Mouse (Mus musculus): ENCODE data around the gene Gm10135. TPM values are rescaled to one million over a fixed set of nuclear protein-coding genes. Genes with fewer than 3 reads are reported as not detected.
A peak's percentile ranks its signal among the peaks of the same experiment; 100 is the strongest.
"Not testable (repeated sequence)": the region's sequence is repeated elsewhere in the genome, so short reads cannot be mapped to it uniquely, and the experiment has no call there.

The Gm10135 gene
- polyA plus RNA-seq, 1 experiment from 2014 or later, result not detected

DNA sequence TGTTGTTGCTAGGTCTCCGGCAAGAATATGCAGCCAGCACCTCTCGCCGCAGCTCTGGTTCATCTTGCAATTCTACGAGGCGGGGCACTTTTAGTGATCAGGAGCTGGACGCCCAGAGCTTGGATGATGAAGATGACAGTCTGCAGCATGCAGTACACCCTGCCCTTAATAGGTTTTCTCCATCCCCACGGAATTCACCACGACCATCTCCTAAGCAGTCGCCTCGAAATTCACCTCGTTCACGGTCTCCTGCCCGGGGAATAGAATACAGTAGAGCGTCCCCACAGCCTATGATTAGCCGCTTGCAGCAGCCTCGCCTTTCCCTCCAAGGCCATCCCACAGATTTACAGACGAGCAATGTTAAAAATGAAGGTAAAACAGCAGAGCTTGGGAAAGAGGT is 17.2 kb downstream of the Gm10135 start:
- H3K27ac ChIP-seq (replicated peaks), result no peak overlapping the region
- H3K4me2 ChIP-seq, result no peak overlapping the region
- no peaks in the 10 kb centered on the region for H3K4me1 ChIP-seq (replicated peaks)
- 85% methylated on average over 17 of the region's 17 CpGs for WGBS
- H3K27me3 ChIP-seq, result no peaks in the 10 kb centered on the region
- H3K9me3 ChIP-seq, result no peaks in the 10 kb centered on the region
- H3K9ac ChIP-seq, result no peak overlapping the region
- no peak overlapping the region for H3K4me3 ChIP-seq
- no peak for ATAC-seq (ENCODE audit: low FRiP score, low read depth)
- H3K36me3 ChIP-seq, result peaks cover 12% of the 10 kb centered on the region

DNA sequence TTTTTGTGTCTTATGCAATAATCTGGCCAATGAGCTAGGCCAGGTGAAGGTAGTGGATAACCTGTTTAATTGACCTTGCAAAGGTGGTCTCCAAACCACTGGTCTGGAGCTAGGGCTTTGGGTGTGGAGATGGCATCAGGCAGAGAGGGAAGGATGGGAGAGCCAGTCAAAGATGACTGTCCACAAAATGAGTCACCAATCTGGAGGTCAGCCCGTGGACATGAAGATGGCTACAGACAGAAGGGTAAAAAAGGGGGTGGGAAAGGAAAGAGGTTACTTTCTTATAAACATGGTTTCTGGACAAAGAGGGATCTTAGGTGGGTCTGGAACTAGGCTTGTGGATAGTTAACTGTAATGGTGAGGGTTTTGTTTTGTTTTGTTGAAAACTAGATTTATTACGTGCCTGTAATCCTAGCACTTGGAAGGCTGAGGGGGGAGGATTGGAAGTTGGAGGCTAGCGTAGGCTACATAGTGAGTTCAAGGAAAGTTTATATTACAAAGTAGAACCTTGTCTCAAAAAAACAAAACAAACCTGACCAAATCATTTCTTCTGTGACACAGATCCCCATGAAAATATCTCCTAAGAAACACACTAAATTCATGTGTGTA is 20.4 kb downstream of the Gm10135 start:
- peaks cover 12% of the 10 kb centered on the region for H3K36me3 ChIP-seq
- no peaks in the 10 kb centered on the region for H3K27me3 ChIP-seq
- H3K9me3 ChIP-seq, result no peaks in the 10 kb centered on the region
- H3K27ac ChIP-seq (replicated peaks), result no peak overlapping the region
- ATAC-seq (ENCODE audit: low FRiP score, low read depth), result no peak
- 96% methylated on average over 3 of the region's 3 CpGs for WGBS
- no peak overlapping the region for H3K4me3 ChIP-seq
- H3K4me2 ChIP-seq, result no peak overlapping the region
- H3K4me1 ChIP-seq (replicated peaks), result no peaks in the 10 kb centered on the region
- no peak overlapping the region for H3K9ac ChIP-seq

DNA sequence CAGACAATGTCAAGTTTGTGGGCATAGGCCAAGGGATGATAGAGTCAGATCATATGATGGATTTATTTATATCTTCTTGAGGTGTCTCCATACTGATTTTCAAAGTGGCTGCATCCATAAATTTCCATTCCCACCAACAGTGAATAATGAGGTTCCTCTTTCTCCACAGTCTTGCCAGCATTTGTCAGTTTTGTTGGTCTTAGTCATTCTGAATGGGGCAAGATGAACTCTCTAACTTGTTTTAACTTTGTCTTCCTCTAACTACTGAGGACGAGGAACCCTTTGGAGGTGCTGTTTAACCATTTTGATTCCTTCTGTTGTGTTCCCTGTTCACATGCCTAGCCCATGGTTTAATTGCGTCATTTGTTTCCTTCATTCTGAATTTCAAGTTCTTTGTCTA is 24.2 kb downstream of the Gm10135 start:
- Histone ChIP-seq H3K4me3 (no peak overlapping the region), H3K4me2 (no peak overlapping the region), H3K27ac (replicated peaks) (no peak overlapping the region), H3K36me3 (peaks cover 9% of the 10 kb centered on the region), H3K9ac (no peak overlapping the region), H3K27me3 (no peaks in the 10 kb centered on the region), H3K9me3 (no peaks in the 10 kb centered on the region), H3K4me1 (replicated peaks) (no peaks in the 10 kb centered on the region)
- WGBS, result 85% methylated on average over 2 of the region's 2 CpGs
- no peak for ATAC-seq (ENCODE audit: low FRiP score, low read depth)

DNA sequence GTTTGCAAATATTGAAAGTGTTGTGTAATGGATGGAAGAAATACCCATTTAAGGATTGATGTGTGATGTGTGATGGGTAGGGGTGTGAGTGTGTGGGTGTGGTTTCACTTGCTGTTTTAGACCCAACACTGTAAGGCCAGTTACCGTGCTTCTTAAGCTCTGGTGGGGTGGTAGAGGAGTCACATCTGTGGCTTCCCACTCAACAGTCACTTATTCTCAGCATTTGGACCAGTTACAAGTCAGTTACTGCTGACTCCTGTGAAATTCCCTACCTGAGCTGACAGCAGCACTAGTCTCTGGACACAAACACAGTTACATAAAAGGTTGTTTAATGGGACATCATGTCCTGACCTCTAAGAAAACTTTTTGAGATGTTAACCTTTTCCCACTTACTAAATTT is 26.4 kb downstream of the Gm10135 start:
- Histone ChIP-seq H3K9ac (no peak overlapping the region), H3K9me3 (no peaks in the 10 kb centered on the region), H3K4me1 (replicated peaks) (no peaks in the 10 kb centered on the region), H3K27ac (replicated peaks) (no peak overlapping the region), H3K4me3 (no peak overlapping the region), H3K4me2 (no peak overlapping the region), H3K27me3 (no peaks in the 10 kb centered on the region), H3K36me3 (peaks cover 9% of the 10 kb centered on the region)
- 84% methylated on average over 1 of the region's 1 CpGs for WGBS
- ATAC-seq (ENCODE audit: low FRiP score, low read depth), result no peak

DNA sequence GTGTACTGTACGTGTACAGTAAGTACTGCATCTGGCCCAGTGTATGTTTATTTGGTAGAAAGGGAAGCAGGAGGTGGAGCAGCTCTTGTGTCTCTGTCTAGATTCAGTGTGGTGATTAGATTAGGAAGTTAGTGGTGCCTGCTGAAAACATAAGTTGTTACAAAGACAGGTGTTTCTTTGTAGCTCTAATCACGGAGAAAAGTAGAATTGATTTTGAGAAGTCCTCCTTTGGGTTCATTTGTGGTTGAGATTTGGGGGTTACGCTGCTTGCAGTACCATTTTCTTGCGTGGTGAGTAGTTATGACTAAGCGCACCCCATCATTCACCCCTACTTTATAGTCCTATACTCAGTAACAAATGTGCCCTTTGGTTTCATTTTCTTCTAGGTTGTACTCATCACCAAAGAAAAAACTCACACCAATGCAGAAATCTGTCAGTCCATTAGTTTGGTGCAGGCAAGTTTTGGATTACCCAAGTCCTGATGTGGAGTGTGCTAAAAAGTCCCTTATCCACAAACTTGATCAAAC is 33.5 kb downstream of the Gm10135 start:
- H3K27ac ChIP-seq (replicated peaks), result no peak overlapping the region
- no peaks in the 10 kb centered on the region for H3K27me3 ChIP-seq
- H3K4me2 ChIP-seq, result no peak overlapping the region
- H3K9ac ChIP-seq, result no peak overlapping the region
- WGBS, result 93% methylated on average over 5 of the region's 5 CpGs
- H3K36me3 ChIP-seq, result no peaks in the 10 kb centered on the region
- H3K4me1 ChIP-seq (replicated peaks), result no peaks in the 10 kb centered on the region
- H3K4me3 ChIP-seq, result no peak overlapping the region
- ATAC-seq (ENCODE audit: low FRiP score, low read depth), result no peak
- no peaks in the 10 kb centered on the region for H3K9me3 ChIP-seq

DNA sequence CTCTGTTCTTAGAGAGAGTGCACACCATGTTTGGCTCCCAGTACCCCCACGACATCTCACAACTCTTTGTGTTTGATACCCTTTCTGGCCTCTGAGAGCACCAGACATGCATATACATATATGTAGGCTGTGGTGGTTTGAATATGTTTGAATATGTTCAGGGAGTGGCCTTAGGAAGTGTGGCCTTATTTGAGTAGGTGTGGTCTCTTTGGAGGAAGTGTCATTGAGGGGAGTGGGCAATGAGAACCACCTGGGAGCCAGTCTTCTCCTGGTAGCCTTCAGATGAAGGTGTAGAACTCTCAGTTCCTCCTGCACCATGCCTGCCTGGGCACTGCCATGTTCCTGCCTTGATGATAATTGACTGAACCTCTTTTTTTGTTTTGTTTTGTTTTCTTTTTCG is 35.2 kb downstream of the Gm10135 start:
- Histone ChIP-seq H3K27ac (replicated peaks) (no peak overlapping the region), H3K9ac (no peak overlapping the region), H3K9me3 (no peaks in the 10 kb centered on the region), H3K4me3 (no peak overlapping the region), H3K27me3 (no peaks in the 10 kb centered on the region), H3K4me2 (no peak overlapping the region), H3K36me3 (no peaks in the 10 kb centered on the region), H3K4me1 (replicated peaks) (no peaks in the 10 kb centered on the region)
- WGBS, result 97% methylated on average over 2 of the region's 2 CpGs
- ATAC-seq (ENCODE audit: low FRiP score, low read depth), result no peak

DNA sequence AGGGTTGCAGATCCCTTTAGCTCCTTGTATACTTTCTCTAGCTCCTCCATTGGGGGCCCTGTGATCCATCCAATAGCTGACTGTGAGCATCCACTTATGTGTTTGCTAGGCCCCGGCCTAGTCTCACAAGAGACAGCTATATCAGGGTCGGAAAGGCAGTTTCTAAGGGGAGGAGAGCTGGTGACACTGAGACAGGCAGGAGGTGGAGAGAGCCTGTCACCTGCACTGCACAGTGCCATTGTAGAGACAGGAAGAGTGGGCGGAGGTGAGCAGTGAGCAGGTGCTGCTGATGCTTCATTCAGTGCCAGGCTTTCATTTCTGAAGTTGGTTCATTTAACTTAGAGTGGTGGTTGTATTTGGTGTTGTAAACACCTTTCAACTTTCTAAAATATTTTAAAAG is 36.1 kb downstream of the Gm10135 start:
- H3K27me3 ChIP-seq; ATAC-seq (ENCODE audit: low FRiP score, low read depth); H3K27ac ChIP-seq (replicated peaks); H3K36me3 ChIP-seq; H3K9ac ChIP-seq; H3K4me1 ChIP-seq (replicated peaks); H3K4me2 ChIP-seq; H3K4me3 ChIP-seq; H3K9me3 ChIP-seq: not testable (repeated sequence)
- WGBS, result 93% methylated on average over 3 of the region's 3 CpGs

DNA sequence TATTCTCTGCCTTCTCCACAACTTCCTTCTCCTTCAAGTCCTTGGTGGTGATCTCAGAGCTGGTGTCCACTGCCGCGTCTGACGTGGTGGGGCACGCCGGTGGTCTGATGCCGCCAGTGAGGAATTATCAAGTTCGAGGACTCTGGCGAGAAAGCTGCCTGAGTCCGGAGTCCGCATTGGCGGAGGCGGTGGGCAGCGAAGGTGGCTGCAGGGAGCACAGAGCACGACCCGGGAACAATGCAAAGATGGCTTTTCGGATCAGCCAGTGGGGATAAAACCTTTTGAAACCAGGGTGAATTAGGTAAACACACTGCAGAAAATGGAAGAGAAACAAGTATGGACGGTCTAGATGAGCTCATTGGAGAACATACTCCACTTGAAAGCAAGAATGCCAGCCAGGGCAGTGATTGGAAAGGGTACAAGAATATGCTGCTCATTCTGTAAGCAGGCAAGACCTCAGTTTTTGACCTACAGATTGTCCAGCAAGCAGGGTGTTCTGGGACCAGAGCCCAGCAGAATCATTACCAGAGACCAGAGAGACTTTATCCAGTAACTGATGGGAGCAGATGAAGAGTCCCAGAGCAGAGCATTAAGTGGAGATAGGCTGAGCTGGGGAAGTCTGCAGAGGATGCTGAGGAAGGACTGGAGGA is 41.4 kb downstream of the Gm10135 start:
- WGBS, result 96% methylated on average over 17 of the region's 17 CpGs
- ATAC-seq (ENCODE audit: low FRiP score, low read depth), result no peak
- no peaks in the 10 kb centered on the region for H3K36me3 ChIP-seq

DNA sequence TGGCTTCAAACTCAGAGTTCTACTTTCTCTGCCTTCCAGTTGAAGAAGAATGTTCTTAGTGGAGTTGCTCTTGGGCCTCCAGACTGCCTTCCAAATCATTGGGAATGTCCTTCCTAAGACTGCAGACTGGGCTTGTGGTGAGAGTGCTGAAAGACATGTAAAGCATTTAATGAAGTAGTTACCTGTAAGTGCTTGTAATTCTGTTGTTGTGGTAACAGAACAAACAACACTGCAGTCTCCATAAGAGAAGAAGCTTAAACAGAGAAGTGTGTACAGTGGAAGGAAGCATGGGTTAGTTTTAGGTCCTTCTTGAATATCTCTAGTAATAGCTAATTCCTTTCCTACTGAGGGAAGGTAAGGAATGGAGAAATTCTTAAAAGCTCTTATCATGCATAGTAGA is 47.4 kb downstream of the Gm10135 start:
- H3K36me3 ChIP-seq, result no peaks in the 10 kb centered on the region

More for the DNA sequence above, 41.4 kb downstream of the Gm10135 start:
- Histone ChIP-seq H3K9ac (no peak overlapping the region), H3K4me2 (no peak overlapping the region), H3K27ac (replicated peaks) (no peak overlapping the region), H3K9me3 (no peaks in the 10 kb centered on the region), H3K4me1 (replicated peaks) (no peaks in the 10 kb centered on the region), H3K27me3 (no peaks in the 10 kb centered on the region), H3K4me3 (no peak overlapping the region)

DNA sequence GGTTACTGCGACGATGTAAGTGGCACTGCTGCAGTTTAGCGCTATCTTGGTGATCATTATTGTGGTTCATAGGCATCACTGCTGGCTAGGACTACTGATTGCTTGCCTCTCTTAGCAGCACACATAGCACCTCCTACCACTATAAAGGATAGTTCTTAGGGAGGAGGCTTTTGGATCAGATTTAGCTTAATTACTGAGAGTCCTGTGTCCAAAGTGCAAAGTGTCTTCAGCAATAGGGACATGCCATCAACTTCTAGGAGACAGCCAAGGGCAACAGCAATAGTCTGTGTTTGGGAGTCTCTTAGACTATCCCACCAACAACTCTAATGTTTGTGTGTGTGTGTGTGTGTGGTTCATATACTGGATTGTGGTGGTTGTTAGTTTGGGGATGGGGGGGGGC is 51.7 kb downstream of the Gm10135 start:
- whole genome bisulfite sequencing, result 89% methylated on average over 3 of the region's 3 CpGs
- ATAC-seq (ENCODE audit: low FRiP score, low read depth), result no peak
- no peaks in the 10 kb centered on the region for H3K36me3 ChIP-seq

More for the DNA sequence above, 47.4 kb downstream of the Gm10135 start:
- no peak for ATAC-seq (ENCODE audit: low FRiP score, low read depth)
- Histone ChIP-seq H3K9me3 (no peaks in the 10 kb centered on the region), H3K27me3 (no peaks in the 10 kb centered on the region), H3K4me2 (no peak overlapping the region), H3K4me1 (replicated peaks) (no peaks in the 10 kb centered on the region), H3K27ac (replicated peaks) (no peak overlapping the region), H3K4me3 (no peak overlapping the region), H3K9ac (no peak overlapping the region)

DNA sequence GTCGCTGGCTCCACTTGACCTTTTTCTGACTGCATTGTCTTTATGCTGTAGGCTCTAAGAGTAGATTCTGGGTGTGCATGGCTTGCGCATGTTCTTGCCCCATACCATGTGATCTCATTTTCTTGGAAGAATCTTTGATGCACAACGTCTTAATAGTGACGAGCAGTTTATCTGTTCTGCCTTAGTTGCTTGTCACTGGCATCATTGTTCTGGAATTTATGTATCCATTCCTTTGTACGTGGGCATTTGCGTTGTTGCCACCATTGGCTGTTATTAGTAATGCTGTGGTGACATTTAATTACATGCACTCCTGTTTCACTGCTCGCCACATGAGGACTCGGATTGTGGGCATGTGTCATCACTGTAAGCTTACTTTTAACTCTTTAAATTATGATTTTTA is 53.3 kb downstream of the Gm10135 start:
- no peaks in the 10 kb centered on the region for H3K27me3 ChIP-seq
- 82% methylated on average over 8 of the region's 8 CpGs for WGBS
- H3K4me2 ChIP-seq, result no peak overlapping the region
- H3K36me3 ChIP-seq, result no peaks in the 10 kb centered on the region
- H3K27ac ChIP-seq (replicated peaks), result no peak overlapping the region
- H3K4me3 ChIP-seq, result no peak overlapping the region
- no peak for ATAC-seq (ENCODE audit: low FRiP score, low read depth)
- peaks cover 17% of the 10 kb centered on the region for H3K4me1 ChIP-seq (replicated peaks)
- H3K9ac ChIP-seq, result no peak overlapping the region
- H3K9me3 ChIP-seq, result no peaks in the 10 kb centered on the region

More for the DNA sequence above, 51.7 kb downstream of the Gm10135 start:
- H3K4me3 ChIP-seq, result no peak overlapping the region
- no peak overlapping the region for H3K4me2 ChIP-seq
- H3K4me1 ChIP-seq (replicated peaks), result peaks cover 3% of the 10 kb centered on the region
- no peaks in the 10 kb centered on the region for H3K27me3 ChIP-seq
- no peak overlapping the region for H3K27ac ChIP-seq (replicated peaks)
- H3K9ac ChIP-seq, result no peak overlapping the region
- H3K9me3 ChIP-seq, result no peaks in the 10 kb centered on the region

DNA sequence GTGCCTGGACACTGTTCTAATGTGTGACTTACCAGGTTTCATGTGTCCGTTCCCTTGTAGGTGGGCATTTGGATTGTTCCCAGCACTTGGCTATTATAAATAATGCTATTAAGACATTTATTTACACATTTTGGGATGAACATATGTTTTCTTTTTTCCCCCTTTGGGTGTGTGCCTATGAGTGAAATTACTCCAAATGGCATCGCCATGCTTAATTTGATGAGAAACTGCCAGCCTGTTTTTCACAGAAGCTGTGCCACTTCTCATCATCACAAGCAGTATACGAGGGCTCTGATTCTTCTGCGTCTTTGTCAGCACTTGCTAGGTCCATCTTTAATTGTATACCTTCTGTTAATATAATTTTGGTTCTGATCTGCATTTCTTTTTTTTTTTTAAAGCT is 54.1 kb downstream of the Gm10135 start:
- H3K27me3 ChIP-seq, result no peaks in the 10 kb centered on the region
- H3K36me3 ChIP-seq, result no peaks in the 10 kb centered on the region
- H3K4me1 ChIP-seq (replicated peaks), result peaks cover 24% of the 10 kb centered on the region
- no peak for ATAC-seq (ENCODE audit: low FRiP score, low read depth)
- 85% methylated on average over 4 of the region's 4 CpGs for WGBS
- no peak overlapping the region for H3K9ac ChIP-seq
- no peak overlapping the region for H3K4me3 ChIP-seq
- H3K4me2 ChIP-seq, result no peak overlapping the region
- H3K27ac ChIP-seq (replicated peaks), result no peak overlapping the region
- no peaks in the 10 kb centered on the region for H3K9me3 ChIP-seq

DNA sequence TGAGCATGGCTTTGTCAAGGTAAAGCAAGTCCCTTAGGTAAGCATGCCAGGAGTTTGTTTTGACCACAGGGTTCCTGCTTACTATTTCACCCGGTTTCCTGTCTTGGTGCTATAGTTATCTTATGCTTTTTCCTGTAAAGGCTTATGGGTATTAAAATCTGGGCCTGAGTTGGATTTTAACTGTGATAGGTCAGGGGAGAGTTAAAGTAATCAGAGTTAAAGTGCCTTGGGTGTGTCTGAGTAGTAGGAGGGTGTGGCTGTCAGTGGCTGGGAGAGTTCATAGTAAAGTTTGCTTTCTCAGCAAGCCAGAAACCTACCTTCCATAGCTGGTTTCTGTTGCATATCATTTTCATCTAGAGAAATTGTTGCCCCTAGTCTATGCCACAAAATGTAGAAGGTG is 57.7 kb downstream of the Gm10135 start:
- H3K36me3 ChIP-seq, result no peaks in the 10 kb centered on the region
- peaks cover 32% of the 10 kb centered on the region for H3K4me1 ChIP-seq (replicated peaks)
- 71% methylated on average over 1 of the region's 1 CpGs for WGBS
- no peak overlapping the region for H3K27ac ChIP-seq (replicated peaks)
- no peaks in the 10 kb centered on the region for H3K27me3 ChIP-seq
- H3K4me3 ChIP-seq, result peak overlapping the region; percentile 82; the same call in 1 of the 2 replicates
- H3K9me3 ChIP-seq, result no peaks in the 10 kb centered on the region
- no peak for ATAC-seq (ENCODE audit: low FRiP score, low read depth)
- H3K9ac ChIP-seq, result no peak overlapping the region
- peak overlapping the region; percentile 62 for H3K4me2 ChIP-seq

Data from hindbrain, embryonic 15.5 days (tissue).